Mouse (Mus musculus) heart, postnatal 36 days (tissue): Measurements from ENCODE around the gene Mical3. TPM values are rescaled to one million over a fixed set of nuclear protein-coding genes. Genes with fewer than 3 reads are reported as not detected.

Experiments used
- DNase-seq, 2 experiments: peaks; one replicate each; pipeline ENCODE4 v3.0.0; 2021 to 2022
- intact Hi-C: fragments of 180-260 bp; cut with DNase I; formaldehyde crosslinking; loops from one replicate; pipeline ENCODE4 v1.15.1; 2025
- total RNA-seq, 2 experiments: library from RNA; stranded (reverse); gene quantifications; 2 replicates each; pipeline ENCODE4 v1.2.3; 2021

Mical3 gene
- total RNA-seq, 2 experiments from 2014 or later = 119 to 136 TPM

- no peak for DNase-seq
- intact Hi-C loops = no loop called here
These were observed 100.8 kb downstream of the Mical3 start for GRCm38 (mm10) chr6:121029897-121030589.

GRCm38 (mm10) chr6:121028514-121028913, 102.3 kb downstream of the Mical3 start:
- intact Hi-C loops = no loop called here
- no peak for DNase-seq

GRCm38 (mm10) chr6:121027314-121027713, 103.5 kb downstream of the Mical3 start:
- DNase-seq = peak; percentile 38 to 59
- intact Hi-C loops = no loop called here

- DNase-seq = no peak
- intact Hi-C loops = no loop called here
These were observed 103.9 kb downstream of the Mical3 start for GRCm38 (mm10) chr6:121026866-121027265.

GRCm38 (mm10) chr6:121026019-121026584, 104.7 kb downstream of the Mical3 start:
- intact Hi-C loops = no loop called here
- no peak for DNase-seq

GRCm38 (mm10) chr6:121018147-121018546, 112.7 kb downstream of the Mical3 start:
- intact Hi-C loops = loop anchor here (5.0 kb wide), 1 partner anchor 89 kb away; no protein-coding TSS in a partner anchor
- DNase-seq = peak; percentile 28 to 57

- DNase-seq = peak; percentile 68 to 70
- intact Hi-C loops = loop anchor here (5.0 kb wide), 1 partner anchor 90 kb away; no protein-coding TSS in a partner anchor
These were observed 113.3 kb downstream of the Mical3 start for GRCm38 (mm10) chr6:121017436-121018031.

GRCm38 (mm10) chr6:121016097-121016496, 114.7 kb downstream of the Mical3 start:
- intact Hi-C loops = loop anchor here (5.0 kb wide), 1 partner anchor 91 kb away; no protein-coding TSS in a partner anchor
- DNase-seq = no peak

- intact Hi-C loops = no loop called here
- peak in 1 of 2 experiments; percentile 26 for DNase-seq
These were observed 116.5 kb downstream of the Mical3 start for GRCm38 (mm10) chr6:121014339-121014738.

GRCm38 (mm10) chr6:121013750-121014149, 117.0 kb downstream of the Mical3 start:
- intact Hi-C loops = loop anchor here (1.0 to 2.0 kb wide), 3 partner anchors 43 to 165 kb away; partner anchors contain the start of gene Mical3
- DNase-seq = peak; percentile 62 to 68

- intact Hi-C loops = loop anchor here (2.0 kb wide), 2 partner anchors 41 to 167 kb away; no protein-coding TSS in a partner anchor
- DNase-seq = no peak
These were observed 119.1 kb downstream of the Mical3 start for GRCm38 (mm10) chr6:121011709-121012108.

- DNase-seq = no peak
- intact Hi-C loops = no loop called here
These were observed 121.1 kb downstream of the Mical3 start for GRCm38 (mm10) chr6:121009651-121010050.

- intact Hi-C loops = no loop called here
- DNase-seq = no peak
These were observed 125.8 kb downstream of the Mical3 start for GRCm38 (mm10) chr6:121004959-121005358.

- intact Hi-C loops = no loop called here
- DNase-seq = no peak
These were observed 127.8 kb downstream of the Mical3 start for GRCm38 (mm10) chr6:121002952-121003351.

- intact Hi-C loops = no loop called here
These were observed 130.8 kb downstream of the Mical3 start for GRCm38 (mm10) chr6:120999860-121000526.

GRCm38 (mm10) chr6:120999087-120999486, 131.7 kb downstream of the Mical3 start:
- intact Hi-C loops = no loop called here
- no peak for DNase-seq

More at GRCm38 (mm10) chr6:120999860-121000526, 130.8 kb downstream of the Mical3 start:
- DNase-seq = no peak

GRCm38 (mm10) chr6:120996607-120997006, 134.2 kb downstream of the Mical3 start:
- DNase-seq = no peak
- intact Hi-C loops = no loop called here

- DNase-seq = no peak
- intact Hi-C loops = no loop called here
These were observed 135.3 kb downstream of the Mical3 start for GRCm38 (mm10) chr6:120995541-120995940.

GRCm38 (mm10) chr6:120991857-120992256, 138.9 kb downstream of the Mical3 start:
- no peak for DNase-seq
- intact Hi-C loops = no loop called here

GRCm38 (mm10) chr6:120987571-120988084, 143.2 kb downstream of the Mical3 start:
- intact Hi-C loops = no loop called here
- peak; percentile 43 to 60 for DNase-seq

GRCm38 (mm10) chr6:120987164-120987563, 143.6 kb downstream of the Mical3 start:
- intact Hi-C loops = no loop called here
- peak in 1 of 2 experiments; percentile 50 for DNase-seq
